ENCODE assay signal across 29 mouse cellular contexts in genomic region chr13:96533742-96534141, GRCm38 (mm10). TPM values are rescaled to one million over a fixed set of nuclear protein-coding genes. Genes with fewer than 3 reads are reported as not detected.
"Had no signal": no experiment of that assay in that cellular context is flagged by ENCODE, and none has a peak within 500 bp of the region (broad histone marks: within the 10 kb centered on the region; RNA-seq: fewer than 3 reads in every experiment).

No protein-coding gene starts in this region.

- H3K4me3 ChIP-seq: limb, embryonic 12.5 days; limb, embryonic 15.5 days; megakaryocyte, embryonic 14.5 days; neural tube, embryonic 12.5 days; neural tube, embryonic 15.5 days; stomach, embryonic 15.5 days had no signal

- H3K27me3 ChIP-seq: limb, embryonic 12.5 days; limb, embryonic 15.5 days; megakaryocyte, embryonic 14.5 days; neural tube, embryonic 12.5 days; neural tube, embryonic 15.5 days; stomach, embryonic 15.5 days had no signal

- H3K36me3 ChIP-seq: limb, embryonic 15.5 days; neural tube, embryonic 12.5 days had no signal

- DNase-seq: kidney, postnatal 14 days; kidney, postnatal 4 days; layer of hippocampus, adult 9-11 months; left cerebral cortex, postnatal 4 days; liver, postnatal 0 days; lung, embryonic 14.5 days; midbrain, embryonic 14.5 days; retina, postnatal 1 day; right cerebral cortex, postnatal 25 days; spleen, adult 18-20 months; thymus, postnatal 25 days had no signal

RNA-seq across cellular contexts. Expression of gene Gm17622, which starts 43.2 kb away (rescaled TPM):
- total RNA-seq: layer of hippocampus, adult 18-20 months; layer of hippocampus, postnatal 25 days; left cerebral cortex, adult 18-20 months; left cerebral cortex, postnatal 4 days; midbrain, postnatal 0 days had no signal
- polyA plus RNA-seq: intestine, postnatal 0 days; kidney, embryonic 14.5 days; limb, embryonic 12.5 days; limb, embryonic 15.5 days; liver, embryonic 11.5 days; liver, embryonic 14.5 days; liver, postnatal 0 days; lung, embryonic 14.5 days; lung, postnatal 0 days; macrophage; midbrain, embryonic 11.5 days; midbrain, embryonic 14.5 days; midbrain, postnatal 0 days; neural tube, embryonic 12.5 days; neural tube, embryonic 15.5 days; stomach, embryonic 15.5 days; thymus, postnatal 0 days had no signal
